Mouse (Mus musculus) liver, embryonic 13.5 days (tissue): ENCODE measurements around the gene Ssu72. TPM values are rescaled to one million over a fixed set of nuclear protein-coding genes. Genes with fewer than 3 reads are reported as not detected.
"Not testable (repeated sequence)": the region's sequence is repeated elsewhere in the genome, so short reads cannot be mapped to it uniquely, and the experiment has no call there.

ENCODE experiments used
- ATAC-seq: fragments of 200-750 bp; cut with Nextera tagmentation; 2 replicates; pipeline ENCODE4 v1.8.0; 2017; ENCODE audit warnings: low read depth, mild to moderate bottlenecking, moderate number of reproducible peaks, moderate library complexity
- DNase-seq: peaks from one replicate; pipeline ENCODE4 v3.0.0; 2022
- H3K27ac ChIP-seq: fragments of 300-500 bp; sonication (generic); 2 replicates; pipeline ENCODE4 v1.5.1; 2015; ENCODE audit warnings: moderate library complexity, mild to moderate bottlenecking, inconsistent platforms
- H3K27me3 ChIP-seq: fragments of 300-500 bp; sonication (generic); 2 replicates; pipeline ENCODE4 v1.6.1; 2015; ENCODE audit warnings: mild to moderate bottlenecking, inconsistent platforms
- H3K36me3 ChIP-seq: fragments of 300-500 bp; sonication (generic); 2 replicates; pipeline ENCODE4 v1.6.1; 2015; ENCODE audit warnings: mild to moderate bottlenecking, inconsistent platforms
- H3K4me1 ChIP-seq: fragments of 300-500 bp; sonication (generic); replicated peaks from 2 replicates; pipeline ENCODE4 v1.6.1; 2015; ENCODE audit warnings: inconsistent platforms
- H3K4me2 ChIP-seq: fragments of 300-500 bp; sonication (generic); 2 replicates; pipeline ENCODE4 v1.6.1; 2015; ENCODE audit warnings: inconsistent platforms, mild to moderate bottlenecking, moderate library complexity
- H3K4me3 ChIP-seq: fragments of 300-500 bp; sonication (generic); replicated peaks from 2 replicates; pipeline ENCODE4 v1.5.1; 2015; ENCODE audit warnings: mild to moderate bottlenecking, inconsistent platforms
- H3K9ac ChIP-seq: fragments of 300-500 bp; sonication (generic); 2 replicates; pipeline ENCODE4 v1.6.1; 2015; ENCODE audit warnings: mild to moderate bottlenecking, inconsistent platforms
- H3K9me3 ChIP-seq: fragments of 300-500 bp; sonication (generic); replicated peaks from 2 replicates; pipeline ENCODE4 v1.6.1; 2016; ENCODE audit warnings: inconsistent platforms
- WGBS: fragments of 180-500 bp; shearing (Covaris S2); methylation state at CpG from one replicate; pipeline ENCODE4 v1.1.7; 2015; ENCODE audit not compliant: insufficient replicate concordance; 5-methylcytosine and 5-hydroxymethylcytosine counted together
- polyA plus RNA-seq: library from polyadenylated mRNA; unstranded; fragments of >200 nt; fragmentation: Nextera tagmentation; extraction: Ambion mirVana; gene quantifications from 2 replicates; pipeline ENCODE4 v1.2.1, GENCODE M21; 2015

Ssu72 gene
- polyA plus RNA-seq, 1 experiment from 2014 or later, result 77.7 TPM

GRCm38 (mm10) chr4:155738262-155738661 is 33.7 kb downstream of the Ssu72 start:
- Histone ChIP-seq H3K4me2 (no peak overlapping the region), H3K4me1 (peaks cover 28% of the 10 kb centered on the region), H3K27me3 (no peaks in the 10 kb centered on the region), H3K27ac (peak overlapping the region; percentile 25; the same call in 1 of the 2 replicates), H3K9me3 (no peaks in the 10 kb centered on the region), H3K9ac (no peak overlapping the region), H3K4me3 (no peak overlapping the region), H3K36me3 (peaks cover 41% of the 10 kb centered on the region)
- WGBS, result 49% methylated on average over 8 of the region's 8 CpGs
- DNase-seq, result no peak
- ATAC-seq, result no peak

GRCm38 (mm10) chr4:155739152-155739551 is 34.6 kb downstream of the Ssu72 start:
- Histone ChIP-seq H3K27me3 (no peaks in the 10 kb centered on the region), H3K4me1 (peaks cover 19% of the 10 kb centered on the region), H3K9me3 (no peaks in the 10 kb centered on the region), H3K4me3 (no peak overlapping the region), H3K4me2 (no peak overlapping the region), H3K27ac (no peak overlapping the region), H3K9ac (no peak overlapping the region), H3K36me3 (peaks cover 48% of the 10 kb centered on the region)
- ATAC-seq, result no peak
- WGBS, result 77% methylated on average over 6 of the region's 6 CpGs
- no peak for DNase-seq

GRCm38 (mm10) chr4:155739741-155740636 is 35.4 kb downstream of the Ssu72 start:
- Histone ChIP-seq H3K9ac (no peak overlapping the region), H3K36me3 (peaks cover 57% of the 10 kb centered on the region), H3K4me2 (no peak overlapping the region), H3K27me3 (no peaks in the 10 kb centered on the region), H3K27ac (no peak overlapping the region), H3K4me1 (peaks cover 13% of the 10 kb centered on the region), H3K9me3 (no peaks in the 10 kb centered on the region), H3K4me3 (no peak overlapping the region)
- DNase-seq, result no peak
- WGBS, result 82% methylated on average over 37 of the region's 37 CpGs
- ATAC-seq, result no peak

GRCm38 (mm10) chr4:155740681-155741080 is 36.1 kb downstream of the Ssu72 start:
- not testable (repeated sequence) for H3K27me3 ChIP-seq, H3K4me1 ChIP-seq, H3K4me2 ChIP-seq, H3K9ac ChIP-seq, ATAC-seq, DNase-seq, H3K4me3 ChIP-seq, H3K27ac ChIP-seq, H3K9me3 ChIP-seq
- H3K36me3 ChIP-seq, result peaks cover 64% of the 10 kb centered on the region
- 85% methylated on average over 10 of the region's 10 CpGs for WGBS

GRCm38 (mm10) chr4:155742684-155743083 is 38.1 kb downstream of the Ssu72 start:
- peaks cover 84% of the 10 kb centered on the region for H3K36me3 ChIP-seq
- WGBS, result 82% methylated on average over 5 of the region's 5 CpGs
- ATAC-seq (no peak), DNase-seq (no peak)
- no peaks in the 10 kb centered on the region for H3K27me3 ChIP-seq
- H3K9ac ChIP-seq, result no peak overlapping the region
- no peak overlapping the region for H3K4me2 ChIP-seq
- no peak overlapping the region for H3K27ac ChIP-seq
- no peak overlapping the region for H3K4me3 ChIP-seq
- peaks cover 3% of the 10 kb centered on the region; the same call in 1 of the 2 replicates for H3K4me1 ChIP-seq
- H3K9me3 ChIP-seq, result no peaks in the 10 kb centered on the region

GRCm38 (mm10) chr4:155744474-155744873 is 39.9 kb downstream of the Ssu72 start:
- Histone ChIP-seq H3K4me3 (no peak overlapping the region), H3K4me1 (no peaks in the 10 kb centered on the region), H3K27me3 (no peaks in the 10 kb centered on the region), H3K36me3 (peaks cover 100% of the 10 kb centered on the region), H3K9me3 (no peaks in the 10 kb centered on the region), H3K27ac (no peak overlapping the region), H3K9ac (no peak overlapping the region), H3K4me2 (no peak overlapping the region)
- DNase-seq (no peak), ATAC-seq (no peak)
- 87% methylated on average over 8 of the region's 8 CpGs for WGBS

- no peak for DNase-seq
- H3K9ac ChIP-seq, result no peak overlapping the region
- H3K4me3 ChIP-seq, result no peak overlapping the region
- peaks cover 100% of the 10 kb centered on the region for H3K36me3 ChIP-seq
- H3K9me3 ChIP-seq, result no peaks in the 10 kb centered on the region
- H3K4me1 ChIP-seq, result no peaks in the 10 kb centered on the region
- H3K27ac ChIP-seq, result no peak overlapping the region
- no peaks in the 10 kb centered on the region for H3K27me3 ChIP-seq
- no peak for ATAC-seq
- no peak overlapping the region for H3K4me2 ChIP-seq
- 76% methylated on average over 5 of the region's 5 CpGs for WGBS
Measured at GRCm38 (mm10) chr4:155745136-155745535, 40.5 kb downstream of the Ssu72 start.

GRCm38 (mm10) chr4:155746036-155746548 is 41.5 kb downstream of the Ssu72 start:
- Histone ChIP-seq H3K9me3 (no peaks in the 10 kb centered on the region), H3K4me3 (no peak overlapping the region), H3K9ac (no peak overlapping the region), H3K36me3 (peaks cover 100% of the 10 kb centered on the region), H3K27ac (no peak overlapping the region), H3K4me1 (no peaks in the 10 kb centered on the region), H3K27me3 (no peaks in the 10 kb centered on the region), H3K4me2 (no peak overlapping the region)
- ATAC-seq, result no peak
- 77% methylated on average over 8 of the region's 8 CpGs for WGBS
- no peak for DNase-seq

GRCm38 (mm10) chr4:155746575-155747490 is 42.2 kb downstream of the Ssu72 start:
- H3K9me3 ChIP-seq, result no peaks in the 10 kb centered on the region
- no peak for DNase-seq
- H3K27ac ChIP-seq, result no peak overlapping the region
- ATAC-seq, result no peak
- H3K27me3 ChIP-seq, result no peaks in the 10 kb centered on the region
- no peak overlapping the region for H3K4me3 ChIP-seq
- H3K4me1 ChIP-seq, result no peaks in the 10 kb centered on the region
- WGBS, result 81% methylated on average over 17 of the region's 17 CpGs
- no peak overlapping the region for H3K4me2 ChIP-seq
- no peak overlapping the region for H3K9ac ChIP-seq
- peaks cover 100% of the 10 kb centered on the region for H3K36me3 ChIP-seq

GRCm38 (mm10) chr4:155757011-155757410 is 52.4 kb downstream of the Ssu72 start:
- ATAC-seq, result no peak
- no peak for DNase-seq

More at GRCm38 (mm10) chr4:155757011-155757410, 52.4 kb downstream of the Ssu72 start:
- Histone ChIP-seq H3K4me1 (peaks cover 36% of the 10 kb centered on the region), H3K9ac (no peak overlapping the region), H3K27me3 (no peaks in the 10 kb centered on the region), H3K4me2 (no peak overlapping the region), H3K9me3 (no peaks in the 10 kb centered on the region), H3K36me3 (peaks cover 62% of the 10 kb centered on the region), H3K4me3 (no peak overlapping the region), H3K27ac (no peak overlapping the region)
- WGBS, result 85% methylated on average over 12 of the region's 12 CpGs
